Mouse (Mus musculus) retina, postnatal 7 days (tissue): ENCODE measurements around the gene Gmeb2.

Experiments
- DNase-seq: peaks from one replicate; pipeline ENCODE4 v3.0.0-alpha.2; 2012; ENCODE audit warnings: low read depth, low spot score

The Gmeb2 gene

DNA sequence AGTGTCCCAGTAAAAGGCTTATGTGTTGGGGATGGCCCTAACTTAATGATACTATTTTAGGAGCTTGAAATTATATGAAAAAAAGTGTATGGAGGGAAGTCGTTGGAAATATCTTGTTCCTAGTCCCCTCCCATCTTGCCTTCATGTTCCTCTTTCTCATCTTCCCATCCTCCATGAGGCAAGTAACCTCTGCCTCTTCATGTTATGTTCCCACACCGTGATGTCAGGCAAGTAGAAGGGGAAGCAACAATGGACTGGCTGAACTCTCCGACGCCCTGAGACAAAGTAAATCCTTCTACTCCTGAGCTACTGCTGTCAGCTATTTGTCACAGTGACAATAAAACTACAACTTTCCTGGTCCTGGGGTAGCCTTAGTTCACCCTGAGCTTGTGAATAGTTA is 13.2 kb downstream of the Gmeb2 start:
- DNase-seq = no peak

DNA sequence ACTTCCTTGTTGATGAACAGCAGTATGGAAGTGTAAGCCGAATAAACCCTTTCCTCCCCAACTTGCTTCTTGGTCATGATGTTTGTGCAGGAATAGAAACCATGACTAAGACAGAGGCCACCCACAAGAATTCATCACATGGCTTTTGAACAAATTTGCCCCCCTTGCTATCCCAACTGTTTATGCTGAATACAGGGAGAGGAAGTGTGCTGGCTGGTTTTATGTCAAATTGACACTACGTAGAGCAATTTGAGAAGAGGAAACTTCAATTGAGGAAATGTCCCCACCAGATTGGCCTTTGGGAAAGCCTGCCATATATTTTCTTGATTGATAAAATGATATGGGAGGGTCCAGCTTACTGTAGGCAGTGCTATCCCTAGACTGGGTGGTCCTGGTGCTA is 14.0 kb downstream of the Gmeb2 start:
- DNase-seq = no peak

DNA sequence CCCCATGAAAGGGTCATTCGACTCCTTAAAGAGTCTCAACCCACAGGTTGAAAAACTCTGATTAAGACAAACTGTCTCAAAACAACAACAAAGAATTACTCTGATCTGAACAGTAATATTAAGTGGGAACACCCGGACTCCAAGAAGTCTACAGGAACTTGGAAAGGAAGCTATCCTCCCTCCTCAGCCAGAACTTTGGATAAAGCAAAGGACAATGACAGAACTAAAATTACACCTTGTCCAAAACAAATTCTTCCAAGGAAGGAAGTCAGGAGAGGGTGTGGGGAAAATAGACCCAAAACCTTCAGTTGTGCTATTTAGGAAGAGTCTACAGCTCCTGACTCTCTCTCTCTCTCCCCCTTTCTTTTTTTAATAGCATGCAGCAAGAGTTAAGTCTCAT is 15.7 kb downstream of the Gmeb2 start:
- no peak for DNase-seq

DNA sequence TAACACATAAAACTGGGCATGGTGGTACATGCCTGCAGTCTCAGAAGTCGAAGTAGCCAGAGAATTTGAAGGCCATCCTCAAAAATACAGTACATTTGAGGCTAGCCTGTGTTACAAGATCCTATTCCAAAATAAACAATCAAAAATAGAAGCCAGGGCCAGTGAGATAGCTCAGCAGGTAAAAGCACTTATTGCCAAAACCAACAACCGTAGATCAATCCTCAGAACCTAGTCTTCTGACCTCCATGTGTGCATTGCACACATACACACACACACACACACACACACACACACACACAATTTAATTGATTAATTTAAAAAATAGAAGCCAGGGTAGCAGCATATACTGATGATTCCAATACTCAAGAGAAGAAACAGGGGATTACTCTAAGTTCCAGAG is 21.0 kb downstream of the Gmeb2 start:
- DNase-seq = no peak

DNA sequence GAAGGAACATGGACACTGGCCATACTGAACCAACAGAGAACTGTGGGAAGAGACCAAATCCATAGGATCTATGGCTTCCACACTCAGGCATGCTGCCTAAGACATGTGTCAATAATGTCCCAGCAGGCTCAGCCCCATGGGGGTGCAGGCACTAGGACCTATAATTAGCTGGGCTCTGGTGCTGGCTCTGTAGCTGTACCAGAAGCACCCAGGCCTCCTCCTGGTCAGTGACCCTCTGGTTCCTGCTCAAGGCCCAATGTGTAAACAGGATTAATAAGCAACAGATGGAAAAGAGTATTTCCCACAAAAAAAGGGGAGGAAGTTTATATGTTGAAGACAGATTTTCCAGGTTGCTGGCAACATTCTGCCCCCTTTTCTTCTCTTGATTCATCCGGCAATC is 34.6 kb downstream of the Gmeb2 start:
- DNase-seq = no peak

DNA sequence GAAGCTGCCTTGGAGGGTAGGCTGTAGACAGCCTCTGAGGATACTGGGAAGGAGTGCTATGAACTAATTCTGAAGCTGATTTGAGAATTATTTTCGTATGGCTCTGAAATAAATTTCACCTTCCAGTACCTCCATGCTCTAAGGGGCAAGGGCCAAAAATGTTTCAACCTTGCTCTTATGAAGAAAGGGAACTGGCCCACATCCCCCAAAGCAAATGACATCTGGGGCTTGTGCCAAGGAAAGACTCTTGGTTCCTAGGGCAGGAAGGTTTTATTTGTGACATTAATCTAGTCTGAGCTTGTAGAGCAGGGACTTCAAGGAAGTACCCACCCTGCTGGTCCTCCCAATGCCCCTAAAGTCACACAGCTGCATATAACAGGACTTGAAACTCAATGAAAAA is 36.0 kb downstream of the Gmeb2 start:
- no peak for DNase-seq

DNA sequence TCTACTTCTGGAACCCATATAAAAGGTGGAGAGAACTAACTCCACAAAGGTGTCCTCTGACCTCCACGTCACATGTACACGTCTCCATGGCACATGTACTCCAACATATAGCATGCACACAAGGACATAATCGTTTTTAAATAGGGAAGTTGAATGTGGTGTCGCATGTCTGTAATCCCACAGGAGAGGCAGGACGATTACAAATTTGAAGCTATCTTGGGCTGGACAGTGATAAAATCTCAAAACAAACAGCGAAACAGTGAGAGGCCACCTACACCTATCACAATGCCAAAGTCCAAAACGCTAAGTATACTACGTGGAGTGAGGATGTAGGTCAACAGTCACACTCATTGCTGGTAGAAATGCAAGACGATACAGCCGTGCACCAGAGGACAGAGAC is 38.6 kb downstream of the Gmeb2 start:
- no peak for DNase-seq

DNA sequence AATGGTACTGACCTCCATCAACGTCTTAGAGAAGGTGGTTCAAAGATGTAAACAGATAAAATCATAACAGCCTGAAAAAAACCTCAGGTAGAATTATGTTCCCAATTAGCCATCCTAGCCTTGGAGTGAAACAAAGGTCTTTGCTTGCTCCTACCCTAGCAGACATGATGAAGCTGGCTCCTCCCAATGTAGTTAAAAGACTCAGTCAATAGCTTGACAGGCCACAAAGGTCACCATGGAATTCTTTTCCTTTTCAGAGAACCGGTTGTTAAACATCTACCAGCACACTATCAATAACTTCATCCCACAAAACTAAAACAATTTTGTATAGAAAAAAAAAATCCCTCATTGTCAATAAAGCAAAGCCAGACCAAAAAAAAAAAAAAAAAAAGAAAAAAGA is 42.8 kb downstream of the Gmeb2 start:
- no peak for DNase-seq

DNA sequence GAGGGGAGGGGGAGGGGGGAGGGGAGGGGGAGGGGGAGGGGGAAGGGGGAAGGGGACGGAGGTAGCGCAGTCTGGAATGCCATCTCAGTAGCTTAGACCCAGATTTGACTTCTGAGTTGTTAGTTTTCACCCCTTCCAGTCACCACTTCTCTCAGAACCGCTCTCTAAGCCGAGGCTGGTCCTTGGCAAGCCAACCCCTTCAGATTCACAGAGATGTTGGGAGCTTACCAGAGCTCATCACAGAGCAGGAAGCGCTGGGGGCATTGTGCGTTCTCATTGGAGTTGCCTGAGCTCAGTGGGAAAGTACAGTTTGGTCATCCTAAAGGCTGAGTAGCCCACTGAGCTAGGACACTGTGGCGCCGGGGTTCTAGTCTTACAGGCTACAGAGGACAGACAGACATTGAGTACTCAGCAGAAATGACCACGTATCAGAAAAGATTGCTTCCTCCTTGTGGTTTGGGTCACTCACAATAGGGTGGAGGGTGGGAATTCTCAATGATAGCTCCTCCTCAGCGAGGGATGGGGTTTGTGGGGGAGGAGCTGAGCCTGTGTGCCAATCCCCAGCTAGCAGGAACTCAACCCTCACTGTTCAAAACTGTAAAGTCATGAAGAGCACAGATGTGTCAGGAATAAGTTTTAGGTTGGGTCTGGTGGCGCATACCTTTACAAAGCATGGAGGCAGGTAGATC is 44.0 kb downstream of the Gmeb2 start:
- DNase-seq = no peak

DNA sequence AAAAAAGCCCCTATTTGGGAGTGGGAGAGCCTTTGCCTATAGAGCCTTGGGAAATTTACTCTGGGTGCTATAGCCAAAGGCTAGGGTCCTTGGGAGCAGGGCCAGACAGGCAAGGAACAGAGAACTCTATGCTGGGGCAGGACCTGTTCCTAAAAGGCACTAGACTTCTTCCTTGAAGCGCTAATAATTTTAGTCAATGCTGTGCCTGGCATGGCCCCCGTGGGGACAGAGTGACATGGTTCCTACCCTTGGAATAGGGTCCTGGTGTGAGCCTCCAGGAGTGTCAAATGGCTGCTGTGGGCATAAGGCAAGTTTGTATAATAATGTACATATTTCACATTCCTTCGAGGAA is 45.5 kb downstream of the Gmeb2 start:
- no peak for DNase-seq

DNA sequence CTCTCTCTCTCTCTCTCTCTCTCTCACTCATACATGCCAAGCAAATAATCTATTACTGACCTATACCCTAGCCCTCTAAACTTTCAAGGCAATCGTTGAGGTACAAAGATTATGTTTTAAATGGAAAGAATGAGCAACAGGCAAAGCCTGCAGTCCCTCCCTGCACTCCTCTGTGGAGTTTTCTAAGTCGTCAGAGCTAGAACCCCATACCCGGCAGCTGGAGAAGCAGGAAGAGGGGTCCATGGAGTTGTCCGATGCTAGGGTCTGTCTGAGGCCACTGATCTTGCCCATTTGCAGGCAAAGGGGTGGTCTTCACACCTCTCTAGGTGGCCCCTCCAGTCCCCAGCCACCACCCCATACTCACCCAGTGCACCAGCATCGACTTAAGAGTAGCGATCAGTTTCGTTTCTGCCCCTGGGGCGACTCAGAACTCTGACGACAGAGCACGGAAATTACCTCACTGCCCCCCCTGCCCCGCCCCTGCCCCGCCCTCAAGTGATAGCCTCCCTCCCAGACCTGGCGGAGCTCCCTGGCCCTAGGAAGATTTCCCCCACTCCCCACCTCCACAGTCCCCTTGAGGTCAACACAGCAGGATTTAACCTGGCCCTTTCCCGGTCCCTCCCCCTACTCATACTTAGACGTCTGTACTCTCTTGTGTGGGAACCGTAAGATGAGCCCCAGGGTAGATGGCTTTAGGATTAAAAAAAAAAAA is 46.1 kb downstream of the Gmeb2 start, which contains the start of gene Helz2:
Gene Helz2, minus strand, starts transcription at position 426 of the 712 bp plus-strand sequence.
- DNase-seq = no peak

DNA sequence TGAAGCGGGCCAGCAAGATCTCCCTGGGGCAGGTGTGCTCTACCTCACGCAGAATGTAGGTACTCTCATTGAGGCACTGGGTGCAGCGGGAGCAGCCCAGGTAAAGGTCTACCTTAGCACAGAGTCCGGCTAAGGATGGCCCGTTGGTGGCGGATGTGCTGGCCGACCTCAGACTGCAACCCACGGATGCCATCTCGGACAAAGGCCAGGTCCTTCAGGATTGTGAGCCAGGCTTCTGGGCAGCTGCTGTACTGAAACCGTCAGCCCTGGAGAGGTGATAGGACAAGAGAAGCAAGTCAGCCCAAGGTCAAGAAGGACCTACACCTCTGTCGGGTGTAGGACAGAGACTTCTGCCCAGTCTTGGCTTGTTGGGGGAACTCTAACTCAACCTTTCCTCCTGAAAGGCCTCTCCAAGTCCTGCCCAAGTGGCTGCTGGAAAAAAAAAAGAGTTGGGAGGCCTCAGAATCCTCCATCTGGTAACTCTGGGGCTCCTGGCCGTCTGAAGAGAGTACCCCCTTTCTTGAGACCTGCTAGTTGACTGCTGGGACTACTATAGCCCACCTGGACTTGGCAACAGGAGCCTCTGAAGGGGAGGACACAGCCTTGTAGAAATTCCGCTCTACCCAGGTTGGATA is 46.9 kb downstream of the Gmeb2 start:
- no peak for DNase-seq

DNA sequence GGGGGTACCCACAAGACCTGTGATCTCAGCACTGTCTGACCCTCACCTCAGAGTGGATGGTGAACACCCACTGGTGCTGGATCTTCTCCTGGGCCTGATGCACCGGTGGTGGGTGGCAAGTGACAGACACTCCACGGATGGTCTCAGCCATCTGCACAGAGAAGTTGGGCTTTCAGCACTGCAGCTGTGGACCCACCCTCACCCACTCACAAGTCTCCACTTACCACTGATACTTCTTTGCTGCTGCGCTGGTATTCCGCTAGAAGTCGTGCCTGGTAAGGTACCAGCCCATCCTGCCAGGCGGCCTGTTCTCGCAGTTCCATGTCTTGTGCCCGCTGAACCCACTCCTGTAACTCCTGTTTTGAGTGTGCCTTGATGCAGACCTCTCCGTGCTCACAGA is 48.6 kb downstream of the Gmeb2 start:
- no peak for DNase-seq

DNA sequence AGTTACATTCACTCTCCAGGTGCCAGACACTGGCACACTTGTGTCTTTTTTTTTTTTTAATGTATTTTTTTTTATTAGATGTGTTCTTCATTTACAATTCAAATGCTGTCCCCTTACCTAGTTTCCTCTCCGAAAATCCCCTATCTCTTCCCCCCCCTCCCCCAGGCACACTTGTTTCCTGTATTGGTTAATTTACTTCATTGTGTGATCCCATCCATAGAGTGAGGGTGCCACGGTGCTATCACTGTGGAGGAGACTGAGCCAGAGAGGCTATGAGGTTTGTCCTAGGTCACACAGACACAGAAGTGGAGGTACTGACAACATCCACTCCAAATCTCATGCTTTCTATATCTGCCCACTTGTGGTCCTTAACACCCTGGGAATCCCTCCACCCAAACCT is 49.0 kb downstream of the Gmeb2 start:
- no peak for DNase-seq

DNA sequence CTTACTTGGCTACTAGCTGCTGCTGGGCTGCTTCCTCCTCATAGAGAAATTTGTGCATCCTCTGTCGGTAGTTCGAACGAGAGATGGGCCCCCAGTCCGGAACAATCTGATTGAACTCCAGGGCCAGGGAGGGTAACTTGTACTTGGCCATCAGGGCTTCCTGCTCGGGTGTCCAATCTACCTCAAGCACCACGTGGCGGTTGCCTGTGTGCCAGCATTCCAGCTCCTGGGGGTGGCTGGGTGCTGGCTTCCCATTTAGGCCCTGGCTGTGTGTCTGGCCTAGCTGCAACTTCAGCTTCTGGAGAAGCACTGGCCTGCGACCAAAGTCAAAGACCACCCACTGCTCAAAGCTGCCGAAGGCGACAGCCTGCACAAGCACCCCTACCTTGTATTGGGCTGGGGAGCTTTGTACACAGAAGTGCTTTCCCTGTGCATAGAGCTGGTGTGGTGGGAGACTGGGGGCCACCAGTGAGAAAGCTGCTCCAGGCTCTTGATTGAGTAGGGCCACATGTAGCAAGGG is 49.7 kb downstream of the Gmeb2 start:
- DNase-seq = no peak

DNA sequence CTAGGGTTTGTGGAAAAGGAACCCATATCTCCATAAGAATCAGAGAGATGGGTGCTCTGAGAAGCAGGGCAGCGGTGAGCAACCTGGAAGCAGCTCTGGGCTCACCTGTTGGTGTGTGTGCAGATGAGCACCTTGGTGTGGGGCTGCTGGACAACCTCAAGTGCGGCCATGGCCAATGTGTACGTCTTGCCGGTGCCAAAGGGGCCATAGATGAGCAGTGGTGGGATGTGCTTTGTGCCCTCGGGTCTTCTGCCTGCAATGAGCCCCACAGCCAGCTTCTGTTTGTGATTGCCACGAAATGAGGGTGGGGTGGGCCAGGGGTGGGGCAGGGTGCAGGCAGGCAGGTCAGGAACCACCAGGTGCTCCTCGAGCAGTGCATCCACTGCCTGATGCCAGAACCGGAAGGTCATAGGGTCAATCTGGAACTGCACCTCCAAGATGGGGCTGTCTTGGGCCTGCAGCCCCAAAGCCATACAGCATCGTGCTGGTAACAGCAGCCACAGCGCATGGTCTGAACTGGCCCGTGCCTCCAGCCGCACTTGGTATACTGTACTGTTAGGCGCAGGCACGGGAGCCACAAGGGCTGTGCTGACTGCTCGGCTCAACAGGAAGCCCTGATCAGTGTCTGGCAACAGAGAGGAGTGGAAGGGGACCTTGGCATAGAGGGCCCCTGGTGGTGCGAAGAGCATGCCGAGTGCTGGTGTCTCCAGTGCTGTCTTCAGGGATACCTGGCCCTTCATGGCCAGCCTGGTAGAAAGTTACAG is 50.4 kb downstream of the Gmeb2 start:
- no peak for DNase-seq

DNA sequence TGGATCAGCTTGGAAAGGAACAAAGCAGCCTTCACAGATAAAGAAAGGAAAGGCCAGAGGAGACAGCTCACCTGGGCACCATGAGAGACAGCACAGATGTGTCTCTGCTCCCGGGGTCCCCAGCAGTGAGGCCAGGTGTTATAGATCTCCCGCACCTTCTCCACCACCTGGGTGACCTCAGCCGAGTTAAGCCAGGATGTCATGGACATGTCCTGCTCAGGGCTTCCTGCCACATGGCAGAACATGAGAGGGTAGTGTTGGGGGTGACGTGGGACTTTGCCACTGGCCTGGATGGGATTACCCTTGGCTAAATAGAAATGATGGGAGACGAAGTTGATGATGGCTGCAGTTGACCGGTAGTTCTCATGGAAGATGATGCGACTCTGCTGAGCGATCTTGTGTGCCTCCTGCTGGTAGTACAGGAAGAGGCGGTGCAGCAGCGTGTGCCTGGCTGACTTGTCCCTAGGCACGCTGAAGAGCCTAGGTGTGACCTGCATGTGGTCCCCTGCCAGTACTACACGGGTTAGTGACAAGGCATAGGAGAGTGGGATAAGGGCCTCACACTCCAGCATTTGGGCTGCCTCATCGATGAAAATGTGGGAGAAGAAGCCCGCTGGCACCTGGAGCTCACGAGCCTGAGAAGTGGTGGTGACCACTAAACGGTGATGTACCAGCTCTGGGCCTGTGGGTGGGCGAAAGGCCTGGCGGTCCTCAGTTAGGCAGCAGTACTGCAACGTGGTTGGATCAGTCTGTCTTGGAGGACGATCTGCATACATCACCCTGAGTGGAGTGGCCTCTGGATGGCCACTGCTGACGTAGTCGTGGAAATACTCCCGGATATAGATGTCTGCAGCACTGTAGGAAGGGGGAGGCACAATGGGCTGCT is 51.9 kb downstream of the Gmeb2 start:
- no peak for DNase-seq

DNA sequence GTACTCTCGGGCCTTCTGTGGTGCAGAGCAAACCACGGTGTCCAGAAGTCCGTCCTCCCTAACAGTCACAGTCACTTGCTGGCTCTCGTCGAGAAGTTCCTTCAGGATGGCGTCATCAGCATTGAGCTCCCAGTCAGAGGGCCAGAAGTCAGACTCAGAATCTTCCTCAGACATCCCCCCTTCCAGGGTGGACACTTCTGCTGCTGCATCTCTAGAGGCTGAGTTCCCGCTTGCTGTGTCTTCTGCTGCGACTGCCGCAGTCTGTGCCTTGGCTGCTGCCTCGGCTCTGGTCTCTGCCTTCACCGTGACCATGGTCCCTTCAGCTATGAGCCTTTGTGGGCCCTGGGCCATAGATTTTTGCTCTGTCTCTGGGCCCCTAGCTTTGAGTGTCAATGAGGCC is 53.2 kb downstream of the Gmeb2 start:
- DNase-seq = no peak

DNA sequence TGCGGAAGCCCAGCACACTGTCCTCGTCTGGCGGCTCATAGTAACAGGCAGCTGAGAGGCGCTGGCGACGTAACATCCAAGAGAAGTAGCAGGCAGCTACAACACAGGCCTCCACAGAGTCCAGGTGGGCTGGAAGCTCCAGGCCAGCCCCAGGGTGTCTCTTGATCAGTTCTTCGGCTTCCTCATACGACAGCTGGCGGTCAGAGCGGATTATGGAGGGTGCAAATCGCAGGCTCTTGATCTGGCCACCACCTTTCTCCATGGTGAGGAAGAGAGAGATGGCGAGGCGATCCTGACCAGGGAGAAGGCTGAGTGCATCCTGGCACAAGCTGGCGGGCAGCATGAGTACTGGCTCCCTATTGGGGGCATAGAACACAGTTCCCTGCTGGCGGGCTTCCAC is 54.4 kb downstream of the Gmeb2 start:
- no peak for DNase-seq

DNA sequence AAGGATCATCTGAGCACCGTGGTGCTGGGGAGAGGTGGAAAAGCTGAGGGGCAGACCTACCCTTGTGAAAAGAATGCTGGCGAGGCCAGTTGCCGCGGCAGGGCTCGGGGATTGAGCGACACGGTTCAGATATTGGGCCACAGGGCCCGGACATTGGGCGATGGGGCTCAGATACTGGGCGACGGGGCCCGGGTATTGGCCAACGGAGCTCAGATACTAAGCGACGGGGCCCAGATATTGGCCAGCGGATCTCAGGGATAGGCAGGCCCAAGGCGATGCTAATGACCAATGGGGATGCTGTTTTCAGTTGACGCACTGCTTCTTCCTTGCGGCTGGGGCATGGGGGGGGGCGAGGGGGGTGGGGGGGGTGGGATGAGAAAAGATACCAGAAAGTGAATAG is 56.7 kb downstream of the Gmeb2 start:
- DNase-seq = no peak

DNA sequence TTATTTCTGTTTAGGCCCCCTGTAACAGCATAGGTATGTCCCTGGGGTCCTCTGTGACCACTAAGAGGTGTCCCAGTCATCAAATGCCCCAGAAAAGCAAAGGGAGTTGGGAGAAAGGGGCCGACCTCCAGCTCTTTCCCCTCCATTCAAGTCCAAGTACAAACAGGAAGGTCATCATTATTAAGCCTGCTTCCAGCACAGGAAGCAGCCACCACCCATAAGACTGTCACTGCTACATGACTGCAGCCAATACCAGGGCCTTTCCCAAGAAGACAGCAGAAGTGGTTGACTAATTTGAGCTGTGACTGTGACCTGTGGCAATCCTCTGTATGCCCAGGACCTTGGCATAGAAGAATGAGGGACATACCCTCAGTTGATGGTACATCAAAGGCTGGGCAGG is 59.5 kb downstream of the Gmeb2 start:
- DNase-seq = no peak
